Mouse (Mus musculus): ENCODE measurements around the gene Sorcs3. TPM values are rescaled to one million over a fixed set of nuclear protein-coding genes. Genes with fewer than 3 reads are reported as not detected.

Sorcs3 gene
- polyA plus RNA-seq, 1 experiment from 2014 or later: 4.8 TPM

DNA sequence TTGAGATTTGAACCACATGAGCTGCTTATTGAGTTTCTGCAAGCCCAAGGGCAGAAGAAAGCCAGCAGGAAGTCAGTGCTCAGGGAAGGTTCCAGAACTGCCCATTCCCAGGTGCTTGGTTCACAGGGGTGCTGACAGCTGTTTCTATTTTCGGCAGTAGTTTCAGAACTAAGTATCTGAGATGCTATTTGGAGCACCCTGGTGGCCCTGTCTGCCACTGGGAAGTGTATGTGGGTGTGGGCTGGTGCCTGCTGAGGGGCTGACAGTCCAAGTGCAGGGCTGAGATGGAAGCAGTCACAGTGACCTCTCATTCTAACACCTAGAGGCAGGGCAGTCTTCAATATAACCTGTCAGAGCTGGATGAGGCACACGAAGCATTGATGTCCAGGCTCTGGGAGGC, 127.3 kb downstream of the Sorcs3 start:
- H3K4me2 ChIP-seq (replicated peaks; ENCODE audit: low read depth, low read length): no peak overlapping the region
- ATAC-seq (ENCODE audit: low FRiP score): no peak
- no peak overlapping the region for H3K27ac ChIP-seq (ENCODE audit: low read depth, low read length)
- no peak overlapping the region for H3K4me3 ChIP-seq (ENCODE audit: low read depth, low read length)
- no peaks in the 10 kb centered on the region for H3K27me3 ChIP-seq (ENCODE audit: control insufficient read depth, insufficient read depth, low read length)
- H3K9ac ChIP-seq (ENCODE audit: low read depth, low read length): no peak overlapping the region
- DNase-seq (ENCODE audit: low spot score): no peak
- 69% methylated on average over 2 of the region's 2 CpGs for WGBS
- no peaks in the 10 kb centered on the region for H3K36me3 ChIP-seq (ENCODE audit: control insufficient read depth, insufficient read depth, low read length)
- no peaks in the 10 kb centered on the region; the same call in 1 of the 2 replicates for H3K4me1 ChIP-seq (replicated peaks; ENCODE audit: control insufficient read depth, insufficient read depth, low read length)
- H3K9me3 ChIP-seq (ENCODE audit: control insufficient read depth, low read length): no peaks in the 10 kb centered on the region

GRCm38 (mm10) chr19:48337461-48337860, 131.6 kb downstream of the Sorcs3 start:
- H3K4me2 ChIP-seq (replicated peaks; ENCODE audit: low read depth, low read length): no peak overlapping the region
- no peaks in the 10 kb centered on the region for H3K9me3 ChIP-seq (ENCODE audit: control insufficient read depth, low read length)
- H3K4me3 ChIP-seq (ENCODE audit: low read depth, low read length): no peak overlapping the region
- no peak for DNase-seq (ENCODE audit: low spot score)
- ATAC-seq (ENCODE audit: low FRiP score): no peak
- no peaks in the 10 kb centered on the region; the same call in 1 of the 2 replicates for H3K4me1 ChIP-seq (replicated peaks; ENCODE audit: control insufficient read depth, insufficient read depth, low read length)
- no peak overlapping the region for H3K27ac ChIP-seq (ENCODE audit: low read depth, low read length)
- peaks cover 2% of the 10 kb centered on the region; the same call in 1 of the 2 replicates for H3K27me3 ChIP-seq (ENCODE audit: control insufficient read depth, insufficient read depth, low read length)
- H3K36me3 ChIP-seq (ENCODE audit: control insufficient read depth, insufficient read depth, low read length): no peaks in the 10 kb centered on the region
- 80% methylated on average over 6 of the region's 6 CpGs for WGBS
- H3K9ac ChIP-seq (ENCODE audit: low read depth, low read length): no peak overlapping the region

DNA sequence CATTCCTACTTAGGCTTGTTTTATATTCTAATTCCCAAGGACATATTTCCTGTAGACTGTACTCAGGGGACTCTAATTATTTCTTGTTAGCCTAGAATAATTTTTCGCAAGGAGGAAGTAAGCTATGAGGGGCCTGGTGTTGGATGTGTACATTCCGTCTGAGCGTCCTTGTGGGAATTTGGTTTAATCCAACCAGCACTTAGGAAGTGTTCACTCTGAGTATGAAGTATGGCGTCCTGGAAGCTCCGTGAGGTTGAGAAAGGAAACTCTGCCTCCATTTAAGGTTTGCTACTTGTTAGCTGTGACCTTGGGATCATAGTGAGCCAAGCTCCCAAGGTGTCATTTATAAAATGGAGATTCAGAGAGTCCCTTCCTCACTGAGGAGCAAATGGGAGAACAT, 132.3 kb downstream of the Sorcs3 start:
- Histone ChIP-seq H3K4me2 (replicated peaks; ENCODE audit: low read depth, low read length) (no peak overlapping the region), H3K36me3 (ENCODE audit: control insufficient read depth, insufficient read depth, low read length) (no peaks in the 10 kb centered on the region), H3K27me3 (ENCODE audit: control insufficient read depth, insufficient read depth, low read length) (peaks cover 2% of the 10 kb centered on the region; the same call in 1 of the 2 replicates), H3K4me1 (replicated peaks; ENCODE audit: control insufficient read depth, insufficient read depth, low read length) (no peaks in the 10 kb centered on the region; the same call in 1 of the 2 replicates), H3K4me3 (ENCODE audit: low read depth, low read length) (no peak overlapping the region), H3K9me3 (ENCODE audit: control insufficient read depth, low read length) (no peaks in the 10 kb centered on the region), H3K9ac (ENCODE audit: low read depth, low read length) (no peak overlapping the region), H3K27ac (ENCODE audit: low read depth, low read length) (no peak overlapping the region)
- ATAC-seq (ENCODE audit: low FRiP score): no peak
- WGBS: 91% methylated on average over 5 of the region's 5 CpGs
- no peak for DNase-seq (ENCODE audit: low spot score)

DNA sequence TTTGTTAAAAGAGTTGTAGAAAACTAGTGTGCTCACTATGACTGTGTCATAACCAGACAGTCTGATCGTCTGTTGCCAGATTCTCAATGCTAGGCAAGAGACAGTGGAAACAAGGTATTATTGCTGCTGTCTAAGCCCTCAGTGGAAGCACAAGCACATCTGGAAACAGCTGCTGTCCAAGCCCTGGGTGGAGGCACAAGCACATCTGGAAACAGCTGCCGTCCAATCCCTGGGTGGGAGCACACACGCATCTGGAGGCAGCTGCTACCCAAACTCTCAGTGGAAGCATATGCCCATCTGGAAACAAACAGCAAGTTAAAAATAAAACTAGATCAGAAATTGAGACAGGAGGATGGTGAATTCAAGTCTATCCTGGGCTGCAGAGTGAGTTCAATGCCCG, 136.9 kb downstream of the Sorcs3 start:
- H3K9ac ChIP-seq (ENCODE audit: low read depth, low read length): no peak overlapping the region
- H3K9me3 ChIP-seq (ENCODE audit: control insufficient read depth, low read length): no peaks in the 10 kb centered on the region
- ATAC-seq (ENCODE audit: low FRiP score) (no peak), DNase-seq (ENCODE audit: low spot score) (no peak)
- no peak overlapping the region for H3K27ac ChIP-seq (ENCODE audit: low read depth, low read length)
- 79% methylated on average over 4 of the region's 4 CpGs for WGBS
- 0 out of 2 replicates have a peak, but pooled peaks cover 3% of the 10 kb centered on the region for H3K4me1 ChIP-seq (replicated peaks; ENCODE audit: control insufficient read depth, insufficient read depth, low read length)
- no peak overlapping the region for H3K4me2 ChIP-seq (replicated peaks; ENCODE audit: low read depth, low read length)
- H3K36me3 ChIP-seq (ENCODE audit: control insufficient read depth, insufficient read depth, low read length): no peaks in the 10 kb centered on the region
- H3K27me3 ChIP-seq (ENCODE audit: control insufficient read depth, insufficient read depth, low read length): peaks cover 2% of the 10 kb centered on the region; the same call in 1 of the 2 replicates
- H3K4me3 ChIP-seq (ENCODE audit: low read depth, low read length): no peak overlapping the region

- no peak overlapping the region for H3K4me2 ChIP-seq (replicated peaks; ENCODE audit: low read depth, low read length)
- peak; percentile 37 for DNase-seq (ENCODE audit: low spot score)
- no peaks in the 10 kb centered on the region for H3K36me3 ChIP-seq (ENCODE audit: control insufficient read depth, insufficient read depth, low read length)
- ATAC-seq (ENCODE audit: low FRiP score): peak; percentile 65
- H3K27ac ChIP-seq (ENCODE audit: low read depth, low read length): no peak overlapping the region
- 10% methylated on average over 7 of the region's 7 CpGs for WGBS
- H3K4me3 ChIP-seq (ENCODE audit: low read depth, low read length): no peak overlapping the region
- peaks cover 2% of the 10 kb centered on the region; the same call in 1 of the 2 replicates for H3K27me3 ChIP-seq (ENCODE audit: control insufficient read depth, insufficient read depth, low read length)
- 0 out of 2 replicates have a peak, but pooled peaks cover 3% of the 10 kb centered on the region for H3K4me1 ChIP-seq (replicated peaks; ENCODE audit: control insufficient read depth, insufficient read depth, low read length)
- H3K9me3 ChIP-seq (ENCODE audit: control insufficient read depth, low read length): no peaks in the 10 kb centered on the region
- no peak overlapping the region for H3K9ac ChIP-seq (ENCODE audit: low read depth, low read length)
Measured at GRCm38 (mm10) chr19:48343442-48343841, 137.6 kb downstream of the Sorcs3 start.

DNA sequence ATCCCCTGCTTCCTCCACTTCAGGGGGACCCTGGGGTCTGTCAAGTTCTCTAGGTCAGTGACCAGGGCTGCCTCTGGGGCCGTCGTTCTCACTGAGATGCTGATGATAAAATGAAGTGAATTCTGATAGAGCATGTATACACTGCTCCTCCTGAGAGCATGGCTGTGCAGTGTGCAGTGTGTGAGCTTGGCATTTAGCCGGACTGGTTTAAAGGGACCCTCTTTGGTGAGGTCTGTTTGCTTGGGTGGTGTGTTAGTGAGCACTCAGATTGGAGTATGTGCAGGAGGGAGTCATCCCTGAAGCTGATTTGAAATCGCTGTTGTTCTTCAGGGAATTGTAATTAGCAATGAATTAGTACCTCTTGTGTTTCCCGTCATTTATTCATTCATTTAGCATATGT, 141.3 kb downstream of the Sorcs3 start:
- 75% methylated on average over 5 of the region's 5 CpGs for WGBS
- H3K27me3 ChIP-seq (ENCODE audit: control insufficient read depth, insufficient read depth, low read length): no peaks in the 10 kb centered on the region
- no peak overlapping the region for H3K27ac ChIP-seq (ENCODE audit: low read depth, low read length)
- DNase-seq (ENCODE audit: low spot score): no peak
- no peaks in the 10 kb centered on the region for H3K9me3 ChIP-seq (ENCODE audit: control insufficient read depth, low read length)
- H3K4me2 ChIP-seq (replicated peaks; ENCODE audit: low read depth, low read length): no peak overlapping the region
- H3K4me3 ChIP-seq (ENCODE audit: low read depth, low read length): no peak overlapping the region
- ATAC-seq (ENCODE audit: low FRiP score): no peak
- no peak overlapping the region for H3K9ac ChIP-seq (ENCODE audit: low read depth, low read length)
- H3K4me1 ChIP-seq (replicated peaks; ENCODE audit: control insufficient read depth, insufficient read depth, low read length): 0 out of 2 replicates have a peak, but pooled peaks cover 3% of the 10 kb centered on the region
- H3K36me3 ChIP-seq (ENCODE audit: control insufficient read depth, insufficient read depth, low read length): no peaks in the 10 kb centered on the region

DNA sequence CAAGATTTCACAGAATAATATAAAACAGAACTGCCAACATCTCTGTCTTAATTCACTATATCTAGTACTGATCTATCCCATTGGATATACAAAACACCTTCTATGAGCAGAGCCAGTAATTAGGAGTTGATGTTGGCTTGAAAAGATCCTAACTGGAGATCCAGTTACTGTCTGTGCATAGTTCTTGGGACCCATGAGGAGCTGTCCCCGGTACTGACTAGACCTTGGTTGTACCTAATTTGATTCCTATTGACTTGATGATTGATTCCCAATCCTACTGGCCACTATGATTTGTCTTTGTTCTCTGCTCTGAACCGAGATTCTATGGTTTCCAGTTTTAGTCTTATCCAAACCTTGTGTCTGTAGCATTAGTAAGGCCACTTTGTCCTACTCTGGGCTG, 151.0 kb downstream of the Sorcs3 start:
- Histone ChIP-seq H3K27ac (ENCODE audit: low read depth, low read length) (no peak overlapping the region), H3K9ac (ENCODE audit: low read depth, low read length) (no peak overlapping the region), H3K36me3 (ENCODE audit: control insufficient read depth, insufficient read depth, low read length) (no peaks in the 10 kb centered on the region)

GRCm38 (mm10) chr19:48362167-48362566, 156.3 kb downstream of the Sorcs3 start:
- Histone ChIP-seq H3K27me3 (ENCODE audit: control insufficient read depth, insufficient read depth, low read length) (no peaks in the 10 kb centered on the region), H3K9ac (ENCODE audit: low read depth, low read length) (no peak overlapping the region), H3K4me3 (ENCODE audit: low read depth, low read length) (no peak overlapping the region), H3K36me3 (ENCODE audit: control insufficient read depth, insufficient read depth, low read length) (no peaks in the 10 kb centered on the region), H3K9me3 (ENCODE audit: control insufficient read depth, low read length) (no peaks in the 10 kb centered on the region), H3K4me2 (replicated peaks; ENCODE audit: low read depth, low read length) (no peak overlapping the region), H3K4me1 (replicated peaks; ENCODE audit: control insufficient read depth, insufficient read depth, low read length) (no peaks in the 10 kb centered on the region), H3K27ac (ENCODE audit: low read depth, low read length) (no peak overlapping the region)
- ATAC-seq (ENCODE audit: low FRiP score) (no peak), DNase-seq (ENCODE audit: low spot score) (no peak)
- WGBS: 88% methylated on average over 2 of the region's 2 CpGs

More for the DNA sequence above, 151.0 kb downstream of the Sorcs3 start:
- 64% methylated on average over 2 of the region's 2 CpGs for WGBS
- no peak for ATAC-seq (ENCODE audit: low FRiP score)
- H3K27me3 ChIP-seq (ENCODE audit: control insufficient read depth, insufficient read depth, low read length): no peaks in the 10 kb centered on the region
- H3K4me3 ChIP-seq (ENCODE audit: low read depth, low read length): no peak overlapping the region
- H3K4me2 ChIP-seq (replicated peaks; ENCODE audit: low read depth, low read length): no peak overlapping the region
- no peak for DNase-seq (ENCODE audit: low spot score)
- no peaks in the 10 kb centered on the region for H3K9me3 ChIP-seq (ENCODE audit: control insufficient read depth, low read length)
- no peaks in the 10 kb centered on the region for H3K4me1 ChIP-seq (replicated peaks; ENCODE audit: control insufficient read depth, insufficient read depth, low read length)

GRCm38 (mm10) chr19:48368056-48368455, 162.2 kb downstream of the Sorcs3 start:
- H3K27me3 ChIP-seq (ENCODE audit: control insufficient read depth, insufficient read depth, low read length): no peaks in the 10 kb centered on the region
- no peak overlapping the region for H3K9ac ChIP-seq (ENCODE audit: low read depth, low read length)
- no peaks in the 10 kb centered on the region for H3K36me3 ChIP-seq (ENCODE audit: control insufficient read depth, insufficient read depth, low read length)
- DNase-seq (ENCODE audit: low spot score): peak; percentile 26
- H3K4me3 ChIP-seq (ENCODE audit: low read depth, low read length): no peak overlapping the region
- H3K9me3 ChIP-seq (ENCODE audit: control insufficient read depth, low read length): no peaks in the 10 kb centered on the region
- H3K4me1 ChIP-seq (replicated peaks; ENCODE audit: control insufficient read depth, insufficient read depth, low read length): no peaks in the 10 kb centered on the region
- 39% methylated on average over 10 of the region's 10 CpGs for WGBS
- ATAC-seq (ENCODE audit: low FRiP score): no peak
- no peak overlapping the region for H3K27ac ChIP-seq (ENCODE audit: low read depth, low read length)
- no peak overlapping the region for H3K4me2 ChIP-seq (replicated peaks; ENCODE audit: low read depth, low read length)
